Mouse (Mus musculus): ENCODE results near the gene Gm45234.

GRCm38 (mm10) chr6:124724472-124724871 lies 31.3 kb downstream of the Gm45234 start:
- TF ChIP-seq POLR2A (IDR thresholded peaks at IDR 0.05; ENCODE audit: low read depth, low read length) (no peak), CTCF (conservative IDR thresholded peaks at IDR 0.05 in 1 of 2, IDR thresholded peaks at IDR 0.05 in 1 of 2; ENCODE audit: low read depth in 2 of 2, low read length in 2 of 2) (no peak), NRF1 (IDR thresholded peaks at IDR 0.05; ENCODE audit: low read depth, low read length) (no peak), GABPA (IDR thresholded peaks at IDR 0.05; ENCODE audit: insufficient replicate concordance, low read depth, low read length) (no peak), MXI1 (IDR thresholded peaks at IDR 0.05; ENCODE audit: low read depth, low read length) (no peak), TCF12 (IDR thresholded peaks at IDR 0.05; ENCODE audit: low read depth, low read length) (no peak)

Data from CH12.LX (cell line).